Mouse (Mus musculus) WW6 (cell line): ENCODE results near the gene Pacs1.

Source experiments
- DNase-seq: peaks from one replicate; pipeline ENCODE4 v3.0.0-alpha.2; 2013; ENCODE audit warnings: low read depth, low spot score

Gene Pacs1

GRCm38 (mm10) chr19:5272801-5273733, at the start of gene Pacs1:
Gene Pacs1 (minus strand): TSS chr19:5273119.
- DNase-seq, result peak; percentile 58

- DNase-seq, result no peak
These were observed 40.3 kb upstream of the Pacs1 start for GRCm38 (mm10) chr19:5313189-5313588.

GRCm38 (mm10) chr19:5309025-5309424, 36.1 kb upstream of the Pacs1 start:
- no peak for DNase-seq

GRCm38 (mm10) chr19:5306968-5307734, 34.2 kb upstream of the Pacs1 start:
- DNase-seq, result peak; percentile 65

GRCm38 (mm10) chr19:5306279-5306678, 33.4 kb upstream of the Pacs1 start:
- DNase-seq, result peak; percentile 31

- DNase-seq, result peak; percentile 65
These were observed 29.5 kb upstream of the Pacs1 start for GRCm38 (mm10) chr19:5302455-5302854.

GRCm38 (mm10) chr19:5300588-5300987, 27.7 kb upstream of the Pacs1 start:
- peak; percentile 48 for DNase-seq

- DNase-seq, result no peak
These were observed 25.2 kb upstream of the Pacs1 start, which contains the start of gene Gal3st3 for GRCm38 (mm10) chr19:5297903-5298800. Gene Gal3st3 (plus strand): TSS chr19:5298331.

GRCm38 (mm10) chr19:5296630-5297029, 23.7 kb upstream of the Pacs1 start:
- no peak for DNase-seq

GRCm38 (mm10) chr19:5295736-5296075, 22.8 kb upstream of the Pacs1 start:
- DNase-seq, result no peak

- peak; percentile 97 for DNase-seq
These were observed 22.2 kb upstream of the Pacs1 start, which contains the start of gene Sf3b2 for GRCm38 (mm10) chr19:5294972-5295735. Gene Sf3b2 (minus strand): TSS chr19:5295455.

- no peak for DNase-seq
These were observed 5.5 kb upstream of the Pacs1 start for GRCm38 (mm10) chr19:5278381-5278780.

GRCm38 (mm10) chr19:5277140-5277539, 4.2 kb upstream of the Pacs1 start:
- no peak for DNase-seq

GRCm38 (mm10) chr19:5276531-5276930, 3.6 kb upstream of the Pacs1 start:
- no peak for DNase-seq

GRCm38 (mm10) chr19:5275736-5276135, 2.8 kb upstream of the Pacs1 start:
- DNase-seq, result no peak

- DNase-seq, result no peak
These were observed 1.7 kb upstream of the Pacs1 start for GRCm38 (mm10) chr19:5274641-5275040.

- no peak for DNase-seq
These were observed 997 bp upstream of the Pacs1 start for GRCm38 (mm10) chr19:5273916-5274315.

GRCm38 (mm10) chr19:5272326-5272795, 558 bp downstream of the Pacs1 start:
- DNase-seq, result no peak

- no peak for DNase-seq
These were observed 1.5 kb downstream of the Pacs1 start for GRCm38 (mm10) chr19:5271430-5271829.

GRCm38 (mm10) chr19:5269392-5269791, 3.5 kb downstream of the Pacs1 start:
- no peak for DNase-seq

- DNase-seq, result no peak
These were observed 4.0 kb downstream of the Pacs1 start for GRCm38 (mm10) chr19:5268875-5269274.
